8 mouse cellular contexts compared by ENCODE assay signal in the genomic region with DNA sequence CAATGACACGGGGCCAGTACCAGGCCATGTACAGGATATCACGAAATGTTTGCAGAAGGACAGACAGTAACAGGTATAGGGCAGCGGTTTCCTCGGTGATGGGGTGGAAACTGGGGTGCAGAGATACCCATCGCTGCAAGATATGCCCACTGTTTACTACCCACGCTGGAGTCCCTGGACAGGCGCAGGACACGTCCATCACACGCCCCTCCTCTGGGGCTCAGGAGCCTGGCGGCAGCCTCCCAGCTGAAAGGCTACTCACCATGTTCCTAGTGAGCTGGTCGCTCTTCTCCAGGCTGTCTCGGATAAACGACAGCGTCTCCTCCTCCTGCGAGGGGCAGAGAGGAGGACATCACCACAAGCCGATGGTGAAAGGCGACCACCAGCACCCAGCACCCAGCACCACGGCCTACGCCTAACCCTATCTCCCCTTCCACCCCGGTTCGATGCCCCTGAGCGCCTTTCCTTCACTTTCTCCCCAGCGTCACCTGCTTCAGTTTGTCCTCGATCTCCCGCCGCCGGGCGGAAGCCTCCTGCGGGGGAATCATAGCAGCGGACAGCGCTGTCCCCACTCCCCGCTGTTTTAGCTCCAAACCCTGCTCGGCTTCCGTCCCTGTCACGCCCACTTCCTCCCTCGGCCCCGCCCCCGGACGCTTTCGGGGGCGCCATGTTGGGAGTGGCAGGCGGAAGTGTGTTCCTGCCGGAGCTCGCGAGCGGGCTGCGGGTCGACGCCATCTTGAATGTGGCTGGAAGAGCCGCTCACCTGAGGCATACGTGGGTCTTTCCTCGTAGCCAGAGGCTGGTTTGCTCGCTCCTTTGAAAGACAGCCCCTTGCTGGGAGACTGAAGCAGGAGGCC. TPM values are rescaled to one million over a fixed set of nuclear protein-coding genes. Genes with fewer than 3 reads are reported as not detected.
DNase-seq lines count a peak whose midpoint lies in the region; ATAC-seq lines count a peak whose summit lies in the region.

No protein-coding gene starts in this region.

- H3K9me3 ChIP-seq in lung, embryonic 16.5 days (ENCODE audit: control insufficient read depth, low read length): no peaks in the 10 kb centered on the region

- H3K4me2 ChIP-seq in lung, embryonic 16.5 days (ENCODE audit: low read depth, low read length): peak overlapping the region; percentile 71

- no peaks in the 10 kb centered on the region for H3K27me3 ChIP-seq in lung, embryonic 16.5 days (ENCODE audit: control insufficient read depth, insufficient read depth, low read depth, low read length)

- WGBS in lung, embryonic 16.5 days: 1% methylated on average over 53 of the region's 53 CpGs

- peak overlapping the region; percentile 72 for H3K9ac ChIP-seq in lung, embryonic 16.5 days (ENCODE audit: low read length)

- no peak overlapping the region for H3K27ac ChIP-seq in lung, embryonic 16.5 days (ENCODE audit: low read length)

- peaks cover 4% of the 10 kb centered on the region for H3K4me1 ChIP-seq in lung, embryonic 16.5 days (replicated peaks; ENCODE audit: control insufficient read depth, insufficient read depth, low read length)

- peaks cover 24% of the 10 kb centered on the region for H3K36me3 ChIP-seq in lung, embryonic 16.5 days (ENCODE audit: control insufficient read depth, insufficient read depth, low read length)

- ATAC-seq in hematopoietic stem cell, adult 5-6 weeks (replicated peaks in 1 of 2; ENCODE audit: insufficient read depth in 1 of 2, low FRiP score in 2 of 2, low TSS enrichment in 1 of 2, low read depth in 1 of 2, poor library complexity in 2 of 2, severe bottlenecking in 2 of 2): peak; percentile 96 to 98
- peak; percentile 96 for ATAC-seq in lung, embryonic 16.5 days (ENCODE audit: low read depth)

- peak; percentile 76 for DNase-seq in MEL-GATA-1-ER (ENCODE audit: extremely low read depth, low read depth)
- peak; percentile 90 for DNase-seq in cerebellum, adult 8-10 months
- peak; percentile 91 for DNase-seq in forelimb bud, embryonic 11.5 days (ENCODE audit: low read depth, low spot score)
- peak; percentile 48 for DNase-seq in layer of hippocampus, adult 9-10 months (ENCODE audit: low spot score)
- peak; percentile 81 for DNase-seq in ovary, postnatal 10 days (ENCODE audit: low spot score)
- DNase-seq in thymus, postnatal 10 days (ENCODE audit: low spot score in 2 of 2): peak; percentile 93 to 95

- H3K4me3 ChIP-seq in lung, embryonic 16.5 days (ENCODE audit: low read length): peak overlapping the region; percentile 61

RNA-seq across cellular contexts. Expression of gene Exoc7, which starts 0.7 kb away (rescaled TPM):
- 20.4 and 25.8 TPM in 2 replicates for total RNA-seq in hematopoietic stem cell, adult 5-6 weeks (2017)
- polyA plus RNA-seq in lung, embryonic 16.5 days (2015; fragmentation: Nextera tagmentation; extraction: Ambion mirVana): 62.8 and 68.5 TPM in 2 replicates

RNA-seq across cellular contexts. Expression of gene Galr2, which starts 25.6 kb away (rescaled TPM):
- total RNA-seq in hematopoietic stem cell, adult 5-6 weeks (2017): 0.31 TPM in 1 of 2 replicates, not detected in the other
- 0.21 and 0.25 TPM in 2 replicates for polyA plus RNA-seq in lung, embryonic 16.5 days (2015; fragmentation: Nextera tagmentation; extraction: Ambion mirVana)

RNA-seq across cellular contexts. Expression of gene Foxj1, which starts 28.8 kb away (rescaled TPM):
- total RNA-seq in hematopoietic stem cell, adult 5-6 weeks (2017): 0.38 TPM in 1 of 2 replicates, not detected in the other
- 22.1 and 24.6 TPM in 2 replicates for polyA plus RNA-seq in lung, embryonic 16.5 days (2015; fragmentation: Nextera tagmentation; extraction: Ambion mirVana)

RNA-seq across cellular contexts. Expression of gene Srp68, which starts 32.3 kb away (rescaled TPM):
- total RNA-seq in hematopoietic stem cell, adult 5-6 weeks (2017): 36.5 and 43.6 TPM in 2 replicates
- 75.3 and 79.2 TPM in 2 replicates for polyA plus RNA-seq in lung, embryonic 16.5 days (2015; fragmentation: Nextera tagmentation; extraction: Ambion mirVana)
